Mouse (Mus musculus) liver, embryonic 16.5 days (tissue): ENCODE data around the gene Pde11a. TPM values are rescaled to one million over a fixed set of nuclear protein-coding genes. Genes with fewer than 3 reads are reported as not detected.

ENCODE experiments used
- ATAC-seq: fragments of 200-750 bp; cut with Nextera tagmentation; 2 replicates; pipeline ENCODE4 v1.8.0; 2017; ENCODE audit warnings: low read depth, mild to moderate bottlenecking, moderate number of reproducible peaks, moderate library complexity
- H3K27ac ChIP-seq: fragments of 300-500 bp; sonication (generic); 2 replicates; pipeline ENCODE4 v1.5.1; 2014; ENCODE audit warnings: mild to moderate bottlenecking, low read length
- H3K27me3 ChIP-seq: fragments of 300-500 bp; sonication (generic); 2 replicates; pipeline ENCODE4 v1.6.1; 2014; ENCODE audit warnings: low read depth, low read length, mixed read lengths; ENCODE audit not compliant: control insufficient read depth, insufficient read depth
- H3K36me3 ChIP-seq: fragments of 300-500 bp; sonication (generic); 2 replicates; pipeline ENCODE4 v1.6.1; 2014; ENCODE audit warnings: mild to moderate bottlenecking; ENCODE audit not compliant: control insufficient read depth, insufficient read depth
- H3K4me1 ChIP-seq: fragments of 300-500 bp; sonication (generic); 2 replicates; pipeline ENCODE4 v1.6.1; 2014; ENCODE audit warnings: low read depth, low read length, mixed read lengths; ENCODE audit not compliant: control insufficient read depth
- H3K4me2 ChIP-seq: fragments of 300-500 bp; sonication (generic); 2 replicates; pipeline ENCODE4 v1.6.1; 2014; ENCODE audit warnings: low read depth, low read length, mixed read lengths
- H3K4me3 ChIP-seq: fragments of 300-500 bp; sonication (generic); 2 replicates; pipeline ENCODE4 v1.5.1; 2014; ENCODE audit warnings: low read depth, mild to moderate bottlenecking, low read length
- H3K9ac ChIP-seq: fragments of 300-500 bp; sonication (generic); 2 replicates; pipeline ENCODE4 v1.6.1; 2014; ENCODE audit warnings: low read depth, low read length
- H3K9me3 ChIP-seq: fragments of 300-500 bp; sonication (generic); replicated peaks from 2 replicates; pipeline ENCODE4 v1.6.1; 2016; ENCODE audit warnings: low read length; ENCODE audit not compliant: control insufficient read depth
- WGBS: fragments of 180-500 bp; shearing (Covaris S2); extraction: QIAGEN DNeasy Blood & Tissue Kit; methylation state at CpG from one replicate; pipeline ENCODE4 v1.1.7; 2014; ENCODE audit not compliant: insufficient replicate concordance; 5-methylcytosine and 5-hydroxymethylcytosine counted together
- polyA plus RNA-seq: library from polyadenylated mRNA; unstranded; fragments of >200 nt; fragmentation: Nextera tagmentation; extraction: Ambion mirVana; gene quantifications from 2 replicates; pipeline ENCODE4 v1.2.1, GENCODE M21; 2015

Pde11a gene
- polyA plus RNA-seq, 1 experiment from 2014 or later, result 0.05 TPM

GRCm38 (mm10) chr2:76118491-76118890, 220.1 kb downstream of the Pde11a start:
- Histone ChIP-seq H3K27ac (no peak overlapping the region), H3K9me3 (no peaks in the 10 kb centered on the region), H3K4me1 (no peaks in the 10 kb centered on the region), H3K4me3 (no peak overlapping the region), H3K9ac (no peak overlapping the region), H3K36me3 (no peaks in the 10 kb centered on the region), H3K4me2 (no peak overlapping the region), H3K27me3 (no peaks in the 10 kb centered on the region)
- ATAC-seq, result no peak
- 39% methylated on average over 5 of the region's 5 CpGs for WGBS

- ATAC-seq, result no peak
- H3K36me3 ChIP-seq, result no peaks in the 10 kb centered on the region
- H3K4me1 ChIP-seq, result no peaks in the 10 kb centered on the region
- no peaks in the 10 kb centered on the region for H3K9me3 ChIP-seq
- 49% methylated on average over 1 of the region's 1 CpGs for WGBS
- no peak overlapping the region for H3K4me3 ChIP-seq
- no peak overlapping the region for H3K9ac ChIP-seq
- no peak overlapping the region for H3K4me2 ChIP-seq
- H3K27ac ChIP-seq, result no peak overlapping the region
- no peaks in the 10 kb centered on the region for H3K27me3 ChIP-seq
Observed at GRCm38 (mm10) chr2:76117219-76117618, 221.4 kb downstream of the Pde11a start.

- Histone ChIP-seq H3K27me3 (no peaks in the 10 kb centered on the region), H3K36me3 (no peaks in the 10 kb centered on the region), H3K27ac (no peak overlapping the region), H3K9ac (no peak overlapping the region), H3K4me1 (no peaks in the 10 kb centered on the region), H3K4me2 (no peak overlapping the region), H3K9me3 (no peaks in the 10 kb centered on the region), H3K4me3 (no peak overlapping the region)
- WGBS, result 37% methylated on average over 1 of the region's 1 CpGs
- ATAC-seq, result no peak
Observed at GRCm38 (mm10) chr2:76115696-76116095, 222.9 kb downstream of the Pde11a start.

GRCm38 (mm10) chr2:76114734-76115133, 223.8 kb downstream of the Pde11a start:
- H3K36me3 ChIP-seq, result no peaks in the 10 kb centered on the region
- no peak overlapping the region for H3K4me3 ChIP-seq
- no peaks in the 10 kb centered on the region for H3K4me1 ChIP-seq
- no peaks in the 10 kb centered on the region for H3K27me3 ChIP-seq
- no peaks in the 10 kb centered on the region for H3K9me3 ChIP-seq
- no peak for ATAC-seq
- H3K27ac ChIP-seq, result no peak overlapping the region
- H3K9ac ChIP-seq, result no peak overlapping the region
- H3K4me2 ChIP-seq, result no peak overlapping the region
- WGBS, result 16% methylated on average over 6 of the region's 6 CpGs

- Histone ChIP-seq H3K36me3 (no peaks in the 10 kb centered on the region), H3K4me3 (no peak overlapping the region), H3K4me2 (no peak overlapping the region), H3K9ac (no peak overlapping the region), H3K9me3 (no peaks in the 10 kb centered on the region), H3K27me3 (no peaks in the 10 kb centered on the region), H3K4me1 (no peaks in the 10 kb centered on the region), H3K27ac (no peak overlapping the region)
- ATAC-seq, result no peak
- 17% methylated on average over 8 of the region's 8 CpGs for WGBS
Observed at GRCm38 (mm10) chr2:76109653-76110052, 228.9 kb downstream of the Pde11a start.

GRCm38 (mm10) chr2:76101889-76102602, 236.5 kb downstream of the Pde11a start:
- H3K4me3 ChIP-seq, result no peak overlapping the region
- H3K9me3 ChIP-seq, result no peaks in the 10 kb centered on the region
- H3K36me3 ChIP-seq, result no peaks in the 10 kb centered on the region
- H3K27ac ChIP-seq, result no peak overlapping the region
- H3K4me1 ChIP-seq, result no peaks in the 10 kb centered on the region
- H3K4me2 ChIP-seq, result no peak overlapping the region
- 59% methylated on average over 14 of the region's 14 CpGs for WGBS
- H3K9ac ChIP-seq, result no peak overlapping the region
- no peaks in the 10 kb centered on the region for H3K27me3 ChIP-seq
- ATAC-seq, result no peak

GRCm38 (mm10) chr2:76100597-76100996, 238.0 kb downstream of the Pde11a start:
- Histone ChIP-seq H3K27me3 (no peaks in the 10 kb centered on the region), H3K9ac (no peak overlapping the region), H3K36me3 (no peaks in the 10 kb centered on the region), H3K4me1 (no peaks in the 10 kb centered on the region), H3K27ac (no peak overlapping the region), H3K4me2 (no peak overlapping the region), H3K4me3 (no peak overlapping the region), H3K9me3 (no peaks in the 10 kb centered on the region)
- no peak for ATAC-seq
- 42% methylated on average over 9 of the region's 9 CpGs for WGBS

- Histone ChIP-seq H3K4me3 (no peak overlapping the region), H3K9me3 (no peaks in the 10 kb centered on the region), H3K4me2 (no peak overlapping the region), H3K27ac (no peak overlapping the region), H3K4me1 (no peaks in the 10 kb centered on the region), H3K36me3 (no peaks in the 10 kb centered on the region), H3K27me3 (no peaks in the 10 kb centered on the region), H3K9ac (no peak overlapping the region)
- 55% methylated on average over 9 of the region's 9 CpGs for WGBS
- ATAC-seq, result no peak
Observed at GRCm38 (mm10) chr2:76099726-76100347, 238.7 kb downstream of the Pde11a start.

GRCm38 (mm10) chr2:76098381-76098780, 240.2 kb downstream of the Pde11a start:
- no peak overlapping the region for H3K9ac ChIP-seq
- H3K27ac ChIP-seq, result no peak overlapping the region
- H3K36me3 ChIP-seq, result no peaks in the 10 kb centered on the region
- no peak overlapping the region for H3K4me2 ChIP-seq
- WGBS, result 28% methylated on average over 8 of the region's 8 CpGs
- no peak for ATAC-seq
- no peaks in the 10 kb centered on the region for H3K27me3 ChIP-seq
- H3K9me3 ChIP-seq, result no peaks in the 10 kb centered on the region
- H3K4me1 ChIP-seq, result no peaks in the 10 kb centered on the region
- H3K4me3 ChIP-seq, result no peak overlapping the region
